In the genomic region with DNA sequence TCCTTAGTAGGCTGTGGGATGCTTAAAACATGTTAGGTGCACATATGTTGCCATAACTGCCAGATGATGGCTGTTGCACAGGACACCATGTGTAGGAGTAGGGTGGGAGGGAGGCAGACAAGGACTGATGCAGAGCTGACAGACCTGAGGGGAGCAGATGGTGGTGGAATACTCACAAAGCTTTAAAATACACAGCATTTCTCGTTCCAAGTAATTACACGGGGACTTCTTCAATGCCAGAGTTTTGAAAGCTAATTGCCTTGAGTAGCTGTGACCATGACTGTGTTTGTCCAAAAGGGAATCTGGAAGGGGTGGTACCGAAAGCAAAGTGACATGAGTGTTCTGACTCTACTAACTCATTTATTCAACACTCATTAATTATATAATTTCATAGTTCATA, we compare ENCODE assay signal across 9 mouse cellular contexts.
DNase-seq lines count a peak whose midpoint lies in the region; ATAC-seq lines count a peak whose summit lies in the region.
"Had no signal": no experiment of that assay in that cellular context is flagged by ENCODE, and none has a peak within 500 bp of the region (broad histone marks: within the 10 kb centered on the region; RNA-seq: fewer than 3 reads in every experiment).

No protein-coding gene starts in this region.

- peak; percentile 71 for ATAC-seq in midbrain, embryonic 13.5 days

- 59% methylated on average over 3 of the region's 3 CpGs for whole genome bisulfite sequencing in midbrain, embryonic 13.5 days

- H3K4me1 ChIP-seq in midbrain, embryonic 13.5 days (replicated peaks), result peaks cover 8% of the 10 kb centered on the region

- H3K9ac ChIP-seq in midbrain, embryonic 13.5 days (replicated peaks), result no peak overlapping the region

- no peak overlapping the region for H3K4me2 ChIP-seq in midbrain, embryonic 13.5 days (replicated peaks)

- no peaks in the 10 kb centered on the region for H3K36me3 ChIP-seq in midbrain, embryonic 13.5 days

- H3K27ac ChIP-seq in midbrain, embryonic 13.5 days, result no peak overlapping the region

- DNase-seq in right cerebral cortex, adult 18-20 months, result peak; percentile 65
- DNase-seq in right cerebral cortex, postnatal 4 days, result no peak
- DNase-seq in layer of hippocampus, adult 9-10 months (ENCODE audit: low spot score), result peak; percentile 56
- DNase-seq in gastrocnemius, postnatal 25 days, result no peak
- no peak for DNase-seq in spleen, adult 18-20 months
- DNase-seq in kidney, adult 11 months, result no peak
- no peak for DNase-seq in spleen, postnatal 4 days (ENCODE audit: low spot score in 2 of 2)
- DNase-seq: heart, adult 18-20 months had no signal

- H3K27me3 ChIP-seq in midbrain, embryonic 13.5 days, result no peaks in the 10 kb centered on the region

- no peak overlapping the region for H3K4me3 ChIP-seq in midbrain, embryonic 13.5 days (replicated peaks)

- H3K9me3 ChIP-seq in midbrain, embryonic 13.5 days, result no peaks in the 10 kb centered on the region

Comparison
In these comparisons a context has a peak if more than half of its experiments do, and no peak if none do; other contexts are left out.
1. DNase-seq: peak in right cerebral cortex, adult 18-20 months (single experiment) and layer of hippocampus, adult 9-10 months (single experiment); none in right cerebral cortex, postnatal 4 days (single experiment), gastrocnemius, postnatal 25 days (single experiment), spleen, adult 18-20 months (0 of 2), kidney, adult 11 months (single experiment) and spleen, postnatal 4 days (0 of 2).